Mouse (Mus musculus) lung, adult 2 months (tissue): Measurements from ENCODE around the gene Aadacl2.

ENCODE experiments used
- CTCF ChIP-seq: fragments of 200-500 bp; IDR thresholded peaks from 2 replicates; pipeline ENCODE4 v1.5.1; 2011; ENCODE audit warnings: mild to moderate bottlenecking, low read length, control low read depth; ENCODE audit not compliant: insufficient read depth
- POLR2A ChIP-seq: fragments of 200-500 bp; IDR thresholded peaks from 2 replicates; pipeline ENCODE4 v1.6.1; 2011; ENCODE audit warnings: low read depth, mild to moderate bottlenecking, control low read depth, low read length, borderline replicate concordance; ENCODE audit errors: extremely low read depth

DNA sequence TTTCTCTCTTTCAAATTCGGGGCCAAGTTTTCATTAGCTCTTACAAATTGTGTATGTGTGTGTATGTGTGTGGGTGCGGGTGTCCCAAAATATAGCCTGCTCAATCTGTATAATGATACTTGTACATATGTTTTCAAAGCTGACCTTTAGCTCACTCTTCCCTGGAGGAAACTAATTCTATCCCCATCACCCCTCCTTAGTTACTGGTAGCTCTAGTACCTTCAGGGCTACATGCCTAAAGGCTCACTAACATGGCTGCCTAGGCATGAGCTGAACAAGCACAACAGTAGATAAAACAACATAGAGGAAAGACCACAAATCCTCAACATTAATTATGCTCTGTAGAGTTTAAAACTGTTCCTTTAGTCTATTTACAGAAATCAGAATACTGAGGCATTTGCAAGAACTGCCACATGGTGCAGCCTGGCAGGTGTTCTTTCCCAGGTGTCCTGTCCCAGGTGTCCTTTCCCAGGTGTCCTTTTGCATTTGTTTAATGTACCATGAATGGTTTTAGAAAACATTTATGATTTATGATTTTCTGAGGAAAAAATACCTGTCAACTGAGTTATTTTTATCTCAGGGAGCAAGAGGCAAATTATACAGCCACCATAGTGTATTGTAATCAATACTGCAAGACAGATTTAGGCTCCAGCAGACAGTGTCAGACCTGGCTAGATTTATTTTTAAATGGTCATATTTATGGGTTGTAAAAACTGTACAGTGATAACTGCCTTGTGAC lies 50.7 kb downstream of the Aadacl2 start:
- no peak for TF ChIP-seq CTCF
- TF ChIP-seq POLR2A, result no peak
